Mouse (Mus musculus) spleen, postnatal 4 days (tissue): ENCODE measurements around the gene Kcnk18.

Experiments used
- DNase-seq, 2 experiments: peaks; one replicate each; pipeline ENCODE4 v3.0.0; 2022; ENCODE audit warnings: low spot score in 2 of 2

Gene Kcnk18

DNA sequence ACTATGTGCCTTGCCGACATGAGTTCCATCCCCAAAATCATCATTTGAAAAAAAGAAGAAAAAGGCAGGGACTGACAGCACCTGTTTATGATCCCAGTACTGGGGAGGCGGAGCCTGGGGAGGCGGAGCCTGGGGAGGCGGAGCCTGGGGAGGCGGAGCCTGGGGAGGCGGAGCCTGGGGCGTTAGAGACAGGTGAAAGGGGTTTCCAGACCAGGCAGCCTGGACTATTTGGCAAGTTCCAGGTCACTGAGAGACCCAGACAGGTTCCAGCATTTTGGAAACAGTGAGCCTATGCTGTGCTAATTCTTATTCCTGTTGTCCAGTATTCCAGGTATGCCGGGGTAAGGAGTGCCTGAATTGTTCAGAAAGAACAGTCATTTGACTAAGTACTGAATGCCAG, at the start of gene Kcnk18:
TSS of gene Kcnk18 (plus strand) at position 224 of the 400 bp plus-strand sequence.
- DNase-seq = no peak

DNA sequence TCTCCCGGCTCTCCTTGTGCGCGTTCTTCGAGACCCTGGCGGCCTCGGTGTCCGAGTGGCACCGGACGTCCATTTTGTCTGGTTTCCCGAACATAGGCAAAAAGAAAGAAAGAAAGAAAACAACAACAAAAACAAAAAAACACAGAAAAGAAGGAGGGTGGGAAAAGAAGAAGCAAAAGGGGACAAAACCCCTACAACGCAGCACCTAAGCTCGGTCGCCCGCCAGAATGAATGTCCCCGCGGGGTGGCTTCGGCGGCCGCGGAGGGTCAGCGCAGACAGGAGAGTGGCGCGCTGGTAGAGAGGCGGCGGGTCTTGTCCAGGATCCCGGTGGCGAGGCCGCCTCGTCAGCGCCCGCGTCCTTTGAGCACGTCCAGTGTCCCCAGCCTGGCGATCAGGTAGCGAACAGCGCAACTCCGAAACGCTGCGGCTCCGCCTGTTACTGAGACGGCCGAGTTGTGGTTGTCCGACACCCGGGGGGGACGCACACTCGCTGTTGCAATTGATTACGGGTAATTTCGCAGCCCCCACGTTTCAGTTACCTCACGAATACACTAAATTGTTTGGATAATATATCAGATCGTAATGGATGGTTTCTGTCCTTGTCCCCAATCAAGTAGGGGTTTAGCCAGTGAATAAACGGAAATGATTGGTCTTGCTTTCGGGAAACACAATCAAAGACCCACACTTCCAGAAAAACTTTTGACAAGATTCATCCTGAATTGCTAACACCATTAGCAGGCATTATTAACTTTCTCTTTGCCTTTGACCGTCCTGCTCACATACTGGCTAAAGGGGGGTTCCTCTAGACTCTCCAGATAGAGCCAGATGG, 48.9 kb upstream of the Kcnk18 start, which contains the start of gene Vax1:
TSS of gene Vax1 (minus strand) at position 121 of the 830 bp plus-strand sequence.
- no peak for DNase-seq

- DNase-seq = no peak
Measured at GRCm38 (mm10) chr19:59170766-59171095, 48.3 kb upstream of the Kcnk18 start.

DNA sequence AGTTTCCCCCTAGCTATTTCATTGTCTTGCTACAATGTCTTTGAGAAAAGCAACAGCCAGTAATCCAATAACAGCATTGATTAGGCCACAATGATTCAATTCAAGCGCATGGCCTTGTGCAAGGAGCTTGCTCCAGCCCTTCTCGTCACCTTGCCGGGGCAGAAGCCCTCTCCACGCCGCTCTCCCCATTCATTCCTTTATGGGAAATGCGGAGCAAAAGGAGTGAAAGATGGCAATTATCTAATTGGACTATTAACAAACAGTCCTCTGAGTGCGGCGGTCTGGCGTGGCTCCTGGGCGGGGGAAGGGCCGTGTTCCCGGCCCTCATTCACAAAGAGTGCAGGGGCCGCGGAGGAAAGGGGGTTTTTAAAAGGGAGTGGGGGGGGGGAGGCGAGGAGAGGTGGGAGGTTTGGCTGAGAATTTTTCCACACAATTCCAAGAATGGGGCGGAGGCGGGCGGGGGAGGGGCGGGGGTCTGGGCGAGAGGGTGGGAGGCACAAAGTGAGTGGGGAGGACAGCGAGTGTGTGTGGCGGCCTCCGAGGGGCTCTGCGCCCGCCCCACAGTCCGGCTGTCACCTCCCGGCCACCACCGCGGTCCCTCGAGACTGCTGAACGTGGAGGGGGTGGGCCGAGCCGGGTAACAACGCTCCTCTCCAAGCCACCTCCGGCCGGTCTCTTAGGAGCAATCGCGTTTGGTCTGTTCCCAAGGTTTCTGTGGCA, 47.7 kb upstream of the Kcnk18 start:
- no peak for DNase-seq

GRCm38 (mm10) chr19:59171871-59172245, 47.2 kb upstream of the Kcnk18 start:
- no peak for DNase-seq

GRCm38 (mm10) chr19:59172781-59173180, 46.2 kb upstream of the Kcnk18 start:
- DNase-seq = no peak

DNA sequence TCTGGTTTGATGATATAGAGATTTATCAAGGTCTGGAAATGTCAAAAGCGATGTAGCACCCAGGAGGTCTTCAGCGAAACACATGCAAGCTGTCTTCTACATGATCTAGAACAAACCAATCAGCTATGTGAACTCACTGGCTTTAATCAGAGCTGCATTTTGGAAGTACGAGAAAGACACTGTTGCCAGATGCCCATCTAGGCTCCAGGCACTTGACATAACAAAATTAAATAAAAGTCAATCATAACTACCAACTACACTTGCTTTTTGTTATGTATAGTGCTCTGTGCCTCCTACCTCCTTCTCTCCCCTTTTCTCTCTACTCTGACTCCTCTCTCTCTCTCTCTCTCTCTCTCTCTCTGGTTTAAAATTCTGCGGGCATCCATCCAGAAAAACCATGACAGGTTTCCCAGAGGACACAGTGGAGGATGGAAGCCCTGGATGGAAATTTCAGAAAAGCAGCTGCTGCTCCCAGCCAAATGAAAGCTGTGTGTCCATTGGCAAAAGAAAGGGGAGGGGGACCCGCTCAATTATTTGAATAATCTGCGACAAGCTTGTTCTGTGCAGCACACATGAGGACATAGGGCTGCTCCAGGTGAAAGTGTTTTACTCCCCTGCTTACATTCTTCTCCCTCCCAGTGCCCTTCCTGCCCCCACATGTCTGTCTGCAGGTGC, 45.5 kb upstream of the Kcnk18 start:
- DNase-seq = no peak

GRCm38 (mm10) chr19:59184000-59184399, 35.0 kb upstream of the Kcnk18 start:
- no peak for DNase-seq

- DNase-seq = no peak
Measured at GRCm38 (mm10) chr19:59188981-59189380, 30.0 kb upstream of the Kcnk18 start.

DNA sequence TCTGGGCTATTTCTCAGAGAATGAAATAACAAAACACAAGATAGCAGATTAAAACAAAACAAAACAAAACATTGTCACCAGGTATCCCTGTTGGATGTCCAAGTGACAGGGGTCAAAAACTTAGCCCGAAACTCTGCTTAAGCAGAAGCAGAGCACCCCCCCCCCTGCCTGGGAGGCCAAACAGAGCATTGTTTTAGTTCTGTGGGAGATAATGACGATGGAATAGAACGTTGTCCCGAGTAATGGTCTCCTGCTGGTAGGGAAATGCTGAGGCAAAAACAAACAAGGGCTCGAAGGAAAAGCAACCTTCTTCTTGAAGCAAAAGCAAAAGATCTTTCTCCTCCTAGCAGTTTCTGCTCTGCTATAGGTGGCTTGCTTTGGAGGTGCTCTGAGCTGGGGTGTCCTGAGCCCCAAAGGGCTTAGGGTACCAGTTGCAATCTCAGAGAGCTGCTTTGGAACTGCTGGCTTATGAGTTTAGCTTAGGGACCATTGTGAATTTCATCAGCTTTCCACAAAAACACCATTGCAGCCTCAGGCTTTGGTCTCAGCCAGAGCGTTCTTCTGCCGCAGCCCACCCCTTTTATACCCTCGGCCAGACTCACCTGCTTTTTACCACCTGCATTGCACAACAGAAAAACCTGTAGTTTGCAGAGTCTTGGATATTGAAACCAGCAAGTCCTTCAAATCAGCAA, 28.4 kb upstream of the Kcnk18 start:
- DNase-seq = no peak

GRCm38 (mm10) chr19:59191123-59191505, 27.9 kb upstream of the Kcnk18 start:
- DNase-seq = no peak

DNA sequence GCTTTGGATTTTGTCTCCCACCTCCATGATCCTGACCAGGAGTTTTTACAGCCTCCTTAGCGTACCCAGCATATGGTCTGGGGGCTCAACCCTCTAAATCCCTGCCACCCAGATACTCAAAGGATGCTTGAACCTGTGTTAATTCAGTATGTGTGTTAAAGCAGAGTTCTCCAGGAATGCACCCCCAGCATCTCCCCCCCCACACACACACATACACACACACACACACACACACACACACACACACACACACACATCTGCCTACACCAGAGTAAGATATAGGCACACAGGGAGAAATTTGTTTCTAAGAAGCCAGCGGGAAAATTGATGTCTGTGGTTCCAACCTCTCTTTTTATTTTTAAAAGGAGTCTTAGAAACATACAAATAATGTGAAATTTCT, 26.5 kb upstream of the Kcnk18 start:
- DNase-seq = no peak

- DNase-seq = no peak
Measured at GRCm38 (mm10) chr19:59193456-59193855, 25.6 kb upstream of the Kcnk18 start.

- no peak for DNase-seq
Measured at GRCm38 (mm10) chr19:59193986-59194820, 24.8 kb upstream of the Kcnk18 start.

DNA sequence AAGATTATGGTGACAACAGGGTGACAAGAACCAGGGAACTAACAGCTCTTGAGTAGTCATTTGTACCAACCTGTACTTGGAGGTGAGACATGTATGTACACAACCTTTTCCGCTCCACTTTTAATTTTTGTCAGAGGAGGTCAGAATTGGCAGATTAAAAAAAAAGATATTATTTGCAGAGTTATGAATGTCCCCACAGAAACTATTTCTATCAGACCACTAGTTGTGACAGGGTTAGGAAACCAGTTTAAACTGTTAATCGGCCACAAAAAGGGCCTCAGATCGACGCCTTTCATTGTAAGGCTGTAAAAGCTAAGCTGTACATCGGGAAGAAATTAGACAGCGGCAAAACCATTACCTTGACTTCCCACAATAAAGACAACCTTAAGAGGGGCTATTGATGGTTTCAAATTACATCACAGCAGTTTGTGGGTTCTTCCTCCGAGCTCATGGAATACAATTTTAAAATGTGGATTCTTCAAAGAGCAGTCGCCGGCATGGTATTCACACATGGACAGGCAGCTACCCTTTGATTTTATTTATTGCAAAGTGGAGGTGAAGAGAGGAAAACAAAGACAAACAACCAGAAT, 23.7 kb upstream of the Kcnk18 start:
- DNase-seq = no peak

GRCm38 (mm10) chr19:59196111-59196666, 22.8 kb upstream of the Kcnk18 start:
- peak in 1 of 2 experiments; percentile 71 for DNase-seq

DNA sequence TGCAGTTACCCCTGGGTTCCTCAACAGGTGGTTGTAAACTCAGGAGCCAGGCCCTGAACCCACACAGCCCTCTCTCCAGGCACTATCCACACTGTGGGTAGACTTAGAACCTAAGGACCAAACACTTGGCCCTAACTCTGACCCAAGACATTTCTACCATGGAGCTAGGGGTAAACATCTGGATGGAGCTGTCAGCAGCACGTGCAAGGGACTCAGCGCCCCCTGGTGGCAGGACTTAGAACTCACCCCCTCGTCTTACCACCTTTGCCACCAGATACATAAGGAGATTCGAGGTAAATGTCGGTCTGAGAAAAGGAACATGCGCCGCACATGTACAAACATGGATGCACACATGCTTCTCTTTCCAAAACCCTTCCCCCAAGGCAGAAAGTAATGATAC, 20.9 kb upstream of the Kcnk18 start:
- DNase-seq = peak; percentile 38 to 88

- DNase-seq = peak; percentile 53 to 83
Measured at GRCm38 (mm10) chr19:59208475-59208874, 10.5 kb upstream of the Kcnk18 start.

DNA sequence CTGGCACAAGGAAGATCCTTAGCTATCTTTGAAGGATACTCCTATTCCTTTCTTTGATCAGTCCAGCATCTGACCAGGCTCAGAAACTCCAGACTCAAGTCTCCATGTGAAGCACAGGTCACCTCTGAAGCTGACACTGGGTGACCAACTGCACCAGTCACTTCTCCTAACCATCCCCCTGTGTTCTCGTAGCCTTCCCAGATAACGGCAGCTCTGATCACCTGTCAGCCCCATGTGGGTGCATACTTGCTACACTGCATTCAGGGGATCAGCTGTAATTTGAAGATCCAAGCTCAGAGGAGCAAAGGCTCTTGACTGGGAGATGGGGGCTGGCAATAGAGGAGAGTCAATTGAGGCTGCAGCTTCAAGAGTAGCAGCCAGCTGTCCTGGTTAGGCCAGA, 10.0 kb upstream of the Kcnk18 start:
- DNase-seq = no peak

DNA sequence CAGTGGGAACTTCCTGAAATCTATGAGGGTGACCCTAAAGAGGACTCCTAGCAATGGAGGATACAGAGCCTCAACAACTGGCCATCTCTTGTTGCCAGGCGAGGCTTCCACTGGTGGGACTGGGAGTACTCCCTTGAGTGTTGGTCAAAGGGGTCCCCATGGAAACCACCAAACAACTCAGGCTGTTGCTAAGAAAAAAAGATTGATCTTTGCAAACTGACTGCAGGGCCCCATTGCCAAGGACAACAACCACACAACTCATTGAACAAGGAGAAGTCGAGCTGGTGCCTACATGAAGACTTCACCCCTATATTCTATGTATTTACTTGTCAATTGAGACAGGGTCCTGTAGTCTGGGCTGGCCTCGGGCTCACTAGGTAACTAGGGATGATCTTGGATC, 2.1 kb upstream of the Kcnk18 start:
- no peak for DNase-seq
